Mouse (Mus musculus) midbrain, embryonic 16.5 days (tissue): Measurements from ENCODE around the gene Ptprs. TPM values are rescaled to one million over a fixed set of nuclear protein-coding genes. Genes with fewer than 3 reads are reported as not detected.

Source experiments
- microRNA-seq: library from miRNA; unstranded; fragments of <30 nt; microRNA quantifications from one replicate; pipeline ENCODE4, GENCODE M21; 2017
- polyA plus RNA-seq: library from polyadenylated mRNA; unstranded; fragments of >200 nt; fragmentation: Nextera tagmentation; extraction: Ambion mirVana; gene quantifications from 2 replicates; pipeline ENCODE4 v1.2.1, GENCODE M21; 2015

Ptprs gene
- polyA plus RNA-seq, 1 experiment from 2014 or later = 293 TPM

Small RNA genes lying within 50 kb of the gene (microRNA-seq; reads per million reads assigned to microRNA genes)
- gene Mir6977 = 4.5 reads per million, percentile 21 among the genes with 10 or more reads in this experiment

Other genes starting within 250 kb of the Ptprs start
- gene Fem1a, start 219.7 kb downstream of the Ptprs start, polyA plus RNA-seq = 15.5 and 18.2 TPM in 2 replicates
- gene Ticam1, start 199.7 kb downstream of the Ptprs start, polyA plus RNA-seq = 1.3 TPM in 2 replicates
- 10.7 and 12.3 TPM in 2 replicates for gene Plin3, start 183.6 kb downstream of the Ptprs start, polyA plus RNA-seq
- not detected in 2 replicates for gene Arrdc5, start 176.2 kb downstream of the Ptprs start, polyA plus RNA-seq
- gene Uhrf1, start 173.2 kb downstream of the Ptprs start, polyA plus RNA-seq = 11.6 and 15.6 TPM in 2 replicates
- 63.7 and 75.3 TPM in 2 replicates for gene Kdm4b, start 150.4 kb downstream of the Ptprs start, polyA plus RNA-seq
- gene Znrf4, start 35.9 kb upstream of the Ptprs start, polyA plus RNA-seq = not detected in 2 replicates
- 0.95 and 1.3 TPM in 2 replicates for gene Gm20219, start 77.9 kb upstream of the Ptprs start, polyA plus RNA-seq
- 63.2 and 70.6 TPM in 2 replicates for gene Safb2, start 108.1 kb upstream of the Ptprs start, polyA plus RNA-seq
- gene Safb, start 108.3 kb upstream of the Ptprs start, polyA plus RNA-seq = 121 and 122 TPM in 2 replicates
- 171 and 182 TPM in 2 replicates for gene 2410015M20Rik, start 133.3 kb upstream of the Ptprs start, polyA plus RNA-seq
- 789 and 838 TPM in 2 replicates for gene Rpl36, start 136.9 kb upstream of the Ptprs start, polyA plus RNA-seq
- 42.8 and 43.0 TPM in 2 replicates for gene Lonp1, start 150.4 kb upstream of the Ptprs start, polyA plus RNA-seq
- 1.8 and 2.1 TPM in 2 replicates for gene Catsperd, start 151.7 kb upstream of the Ptprs start, polyA plus RNA-seq
- 107 and 112 TPM in 2 replicates for gene Ranbp3, start 196.8 kb upstream of the Ptprs start, polyA plus RNA-seq
- gene Ndufa11, start 241.3 kb upstream of the Ptprs start, polyA plus RNA-seq = 492 and 497 TPM in 2 replicates
- 15.6 and 16.1 TPM in 2 replicates for gene Vmac, start 241.5 kb upstream of the Ptprs start, polyA plus RNA-seq